8 mouse cellular contexts compared by ENCODE assay signal in genomic region chr12:69538362-69538950, GRCm38 (mm10). TPM values are rescaled to one million over a fixed set of nuclear protein-coding genes. Genes with fewer than 3 reads are reported as not detected.
A peak's percentile ranks its signal among the peaks of the same experiment; 100 is the strongest.
DNase-seq lines count a peak whose midpoint lies in the region; ATAC-seq and TF ChIP-seq lines count a peak whose summit lies in the region.

No protein-coding gene starts in this region.

- in situ Hi-C loops in CH12.LX (cut with MboI; ENCODE audit: low pct_ligation_motif_present, low pct_unique_long_range_greater_than_20kb, low sequenced_read_pairs), result loop anchor here (5.0 kb wide), 1 partner anchor 166 kb away; the partner anchor contains the start of genes Arf6 and Gm9887

- no peak for TF ChIP-seq CTCF in CH12.LX (conservative IDR thresholded peaks at IDR 0.05 in 1 of 2, IDR thresholded peaks at IDR 0.05 in 1 of 2; ENCODE audit: low read depth in 2 of 2, low read length in 2 of 2)

- peaks cover 28 to 71% of the 10 kb centered on the region in 2 experiments for H3K4me1 ChIP-seq in CH12.LX (ENCODE audit: control insufficient read depth in 1 of 2, insufficient read depth in 2 of 2)
- peaks cover 32% of the 10 kb centered on the region for H3K4me1 ChIP-seq in limb, embryonic 15.5 days

- dilution Hi-C loops in CH12.LX (cut with MboI; ENCODE audit: extremely low pct_ligation_motif_present, extremely low pct_unique_long_range_greater_than_20kb, low sequenced_read_pairs), result no loop called here

- peak; percentile 55 for ATAC-seq in granulocyte monocyte progenitor cell, adult 5-6 weeks (replicated peaks; ENCODE audit: poor library complexity, severe bottlenecking)
- ATAC-seq in limb, embryonic 15.5 days (ENCODE audit: insufficient number of reproducible peaks, low FRiP score, low TSS enrichment, low read depth), result peak; percentile 37; the same call in 1 of the 2 replicates

- no peaks in the 10 kb centered on the region for H3K36me3 ChIP-seq in CH12.LX (replicated peaks in 1 of 2; ENCODE audit: control insufficient read depth in 1 of 2, insufficient read depth in 1 of 2, low read length in 1 of 2)
- no peaks in the 10 kb centered on the region for H3K36me3 ChIP-seq in limb, embryonic 15.5 days

- TF ChIP-seq EP300 in CH12.LX (IDR thresholded peaks at IDR 0.05; ENCODE audit: low read length), result no peak

- DNase-seq in 416B (ENCODE audit: low read depth), result peak; percentile 85
- peak; percentile 71 for DNase-seq in CH12.LX (ENCODE audit: extremely low read depth)
- DNase-seq in spleen, postnatal 10 days (ENCODE audit: low spot score in 2 of 2), result peak; percentile 37
- no peak for DNase-seq in layer of hippocampus, adult 9-10 months (ENCODE audit: low spot score)
- DNase-seq in left cerebral cortex, postnatal 10 days (ENCODE audit: extremely low spot score in 1 of 2, low spot score in 2 of 2), result no peak
- no peak for DNase-seq in adrenal gland, postnatal 25 days

- H3K27ac ChIP-seq in CH12.LX (ENCODE audit: insufficient read depth, low read depth), result peak overlapping the region; percentile 96
- H3K27ac ChIP-seq in limb, embryonic 15.5 days, result peak overlapping the region; percentile 92

- no peaks in the 10 kb centered on the region for H3K79me2 ChIP-seq in CH12.LX (replicated peaks; ENCODE audit: control insufficient read depth, extremely low read depth, insufficient read depth, poor library complexity, severe bottlenecking)

- peak overlapping the region; percentile 84 for H3K4me2 ChIP-seq in CH12.LX (ENCODE audit: insufficient read depth, low read depth, poor library complexity, severe bottlenecking)
- peak overlapping the region; percentile 32 for H3K4me2 ChIP-seq in limb, embryonic 15.5 days

- H3K9ac ChIP-seq in CH12.LX (ENCODE audit: insufficient read depth, low read depth), result peak overlapping the region; percentile 48
- H3K9ac ChIP-seq in limb, embryonic 15.5 days, result no peak overlapping the region

- H3K9me3 ChIP-seq in CH12.LX (replicated peaks; ENCODE audit: low read length), result peaks cover 12% of the 10 kb centered on the region
- no peaks in the 10 kb centered on the region for H3K9me3 ChIP-seq in limb, embryonic 15.5 days

- no peaks in the 10 kb centered on the region for H3K27me3 ChIP-seq in CH12.LX (replicated peaks)
- no peaks in the 10 kb centered on the region for H3K27me3 ChIP-seq in limb, embryonic 15.5 days

- peak; percentile 42 for TF ChIP-seq POLR2A in CH12.LX (IDR thresholded peaks at IDR 0.05; ENCODE audit: low read depth, low read length)

- intact Hi-C loops in left cerebral cortex, postnatal 10 days (cut with DNase I), result no loop called here

- peak overlapping the region in 1 of 3 experiments; percentile 25 for H3K4me3 ChIP-seq in CH12.LX (replicated peaks in 1 of 3; ENCODE audit: low read depth in 2 of 3, low read length in 2 of 3, poor library complexity in 1 of 3)
- H3K4me3 ChIP-seq in limb, embryonic 15.5 days, result no peak overlapping the region

- 46% methylated on average over 4 of the region's 4 CpGs for WGBS in limb, embryonic 15.5 days

- TF ChIP-seq RAD21 in CH12.LX (IDR thresholded peaks at IDR 0.05; ENCODE audit: low read depth, low read length), result no peak

TF ChIP-seq in CH12.LX, 34 proteins besides CTCF, POLR2A, EP300 and RAD21:
- TF ChIP-seq NRF1 (IDR thresholded peaks at IDR 0.05; ENCODE audit: low read depth, low read length), result no peak
- no peak for TF ChIP-seq MAX (IDR thresholded peaks at IDR 0.05; ENCODE audit: low read length)
- 0 out of 2 replicates have a peak, but pooled peaks have one; percentile 5 for TF ChIP-seq ELF1 (IDR thresholded peaks at IDR 0.05; ENCODE audit: low read depth, low read length)
- TF ChIP-seq USF2 (conservative IDR thresholded peaks at IDR 0.05; ENCODE audit: low read depth, low read length), result no peak
- TF ChIP-seq ZC3H11A (IDR thresholded peaks at IDR 0.05; ENCODE audit: low read depth, low read length), result no peak
- TF ChIP-seq SIN3A (IDR thresholded peaks at IDR 0.05; ENCODE audit: low read length), result no peak
- TF ChIP-seq E2F4 (IDR thresholded peaks at IDR 0.05; ENCODE audit: insufficient replicate concordance, low read depth, low read length), result no peak
- no peak for TF ChIP-seq CHD1 (IDR thresholded peaks at IDR 0.05; ENCODE audit: low read depth, low read length)
- no peak for TF ChIP-seq ZMIZ1 (IDR thresholded peaks at IDR 0.05; ENCODE audit: low read depth, low read length)
- no peak for TF ChIP-seq JUN (IDR thresholded peaks at IDR 0.05; ENCODE audit: insufficient read depth, low read depth, low read length)
- no peak for TF ChIP-seq TCF12 (IDR thresholded peaks at IDR 0.05; ENCODE audit: low read depth, low read length)
- TF ChIP-seq MYC (IDR thresholded peaks at IDR 0.05; ENCODE audit: low read depth, low read length), result no peak
- TF ChIP-seq NELFE (IDR thresholded peaks at IDR 0.05; ENCODE audit: low read depth, low read length), result no peak
- no peak for TF ChIP-seq BHLHE40 (IDR thresholded peaks at IDR 0.05; ENCODE audit: low read depth, low read length)
- TF ChIP-seq RCOR1 (conservative IDR thresholded peaks at IDR 0.05; ENCODE audit: low read depth, low read length), result no peak; the same call in 1 of the 2 replicates
- TF ChIP-seq JUND (conservative IDR thresholded peaks at IDR 0.05; ENCODE audit: low read depth, low read length), result no peak
- no peak for TF ChIP-seq ZNF384 (IDR thresholded peaks at IDR 0.05; ENCODE audit: low read depth, low read length)
- no peak for TF ChIP-seq ETS1 (conservative IDR thresholded peaks at IDR 0.05; ENCODE audit: low read depth, low read length)
- no peak for TF ChIP-seq GABPA (IDR thresholded peaks at IDR 0.05; ENCODE audit: insufficient replicate concordance, low read depth, low read length)
- TF ChIP-seq PAX5 (IDR thresholded peaks at IDR 0.05; ENCODE audit: low read length), result no peak
- TF ChIP-seq MEF2A (IDR thresholded peaks at IDR 0.05; ENCODE audit: borderline replicate concordance, low read depth, low read length), result no peak
- 0 out of 2 replicates have a peak, but pooled peaks have one; percentile 14 for TF ChIP-seq SMC3 (IDR thresholded peaks at IDR 0.05; ENCODE audit: low read depth, low read length)
- TF ChIP-seq HCFC1 (IDR thresholded peaks at IDR 0.05; ENCODE audit: low read depth, low read length), result no peak
- no peak for TF ChIP-seq UBTF (IDR thresholded peaks at IDR 0.05; ENCODE audit: low read depth, low read length)
- TF ChIP-seq KAT2A (IDR thresholded peaks at IDR 0.05; ENCODE audit: insufficient replicate concordance, low read length), result no peak
- TF ChIP-seq MAZ (IDR thresholded peaks at IDR 0.05; ENCODE audit: low read depth, low read length), result no peak
- peak; percentile 50; the same call in 1 of the 2 replicates for TF ChIP-seq TBP (conservative IDR thresholded peaks at IDR 0.05; ENCODE audit: low read depth, low read length)
- TF ChIP-seq POLR2AphosphoS2 (IDR thresholded peaks at IDR 0.05; ENCODE audit: low read depth, low read length), result no peak
- TF ChIP-seq MXI1 (IDR thresholded peaks at IDR 0.05; ENCODE audit: low read depth, low read length), result no peak
- TF ChIP-seq ZKSCAN1 (IDR thresholded peaks at IDR 0.05; ENCODE audit: borderline replicate concordance, low read depth, low read length), result no peak
- no peak for TF ChIP-seq MAFK (IDR thresholded peaks at IDR 0.05; ENCODE audit: insufficient replicate concordance, low read length)
- TF ChIP-seq IRF4 (IDR thresholded peaks at IDR 0.05; ENCODE audit: low read depth, low read length), result peak; percentile 12

RNA-seq across cellular contexts. Expression of gene Vcpkmt, which starts 44.4 kb away (rescaled TPM):
- 14.4 and 14.9 TPM in 2 replicates for total RNA-seq in CH12.LX (2012; rRNA removed)
- 23.5 and 24.8 TPM in 2 replicates for total RNA-seq in CH12.LX (2014; rRNA removed)
- 31.5 and 38.9 TPM in 2 replicates for polyA plus RNA-seq in CH12.LX (2012; ENCODE audit: insufficient read length, low read depth)
- 7.0 and 12.9 TPM in 2 replicates for total RNA-seq in granulocyte monocyte progenitor cell, adult 5-6 weeks (2014; fragmentation: Nextera tagmentation)
- 17.3 and 17.4 TPM in 2 replicates for total RNA-seq in granulocyte monocyte progenitor cell, adult 5-6 weeks (2017)
- polyA plus RNA-seq in limb, embryonic 15.5 days (2015; fragmentation: Nextera tagmentation; extraction: Ambion mirVana), result 29.4 TPM in 2 replicates
- total RNA-seq in left cerebral cortex, postnatal 10 days (2021), result 10 to 100 TPM; 21.2 to 21.6 TPM
- total RNA-seq in adrenal gland, postnatal 25 days (2021), result 12.1 and 21.3 TPM in 2 replicates

Comparison
In these comparisons a context has a peak if more than half of its experiments do, and no peak if none do; other contexts are left out.
1. DNase-seq: peak in 416B (single experiment), CH12.LX (single experiment) and spleen, postnatal 10 days (2 of 2); none in layer of hippocampus, adult 9-10 months (single experiment), left cerebral cortex, postnatal 10 days (0 of 2) and adrenal gland, postnatal 25 days (single experiment).